Mouse (Mus musculus): ENCODE results near the gene Hadhb.
"Not testable (repeated sequence)": the region's sequence is repeated elsewhere in the genome, so short reads cannot be mapped to it uniquely, and the experiment has no call there.

Hadhb gene

DNA sequence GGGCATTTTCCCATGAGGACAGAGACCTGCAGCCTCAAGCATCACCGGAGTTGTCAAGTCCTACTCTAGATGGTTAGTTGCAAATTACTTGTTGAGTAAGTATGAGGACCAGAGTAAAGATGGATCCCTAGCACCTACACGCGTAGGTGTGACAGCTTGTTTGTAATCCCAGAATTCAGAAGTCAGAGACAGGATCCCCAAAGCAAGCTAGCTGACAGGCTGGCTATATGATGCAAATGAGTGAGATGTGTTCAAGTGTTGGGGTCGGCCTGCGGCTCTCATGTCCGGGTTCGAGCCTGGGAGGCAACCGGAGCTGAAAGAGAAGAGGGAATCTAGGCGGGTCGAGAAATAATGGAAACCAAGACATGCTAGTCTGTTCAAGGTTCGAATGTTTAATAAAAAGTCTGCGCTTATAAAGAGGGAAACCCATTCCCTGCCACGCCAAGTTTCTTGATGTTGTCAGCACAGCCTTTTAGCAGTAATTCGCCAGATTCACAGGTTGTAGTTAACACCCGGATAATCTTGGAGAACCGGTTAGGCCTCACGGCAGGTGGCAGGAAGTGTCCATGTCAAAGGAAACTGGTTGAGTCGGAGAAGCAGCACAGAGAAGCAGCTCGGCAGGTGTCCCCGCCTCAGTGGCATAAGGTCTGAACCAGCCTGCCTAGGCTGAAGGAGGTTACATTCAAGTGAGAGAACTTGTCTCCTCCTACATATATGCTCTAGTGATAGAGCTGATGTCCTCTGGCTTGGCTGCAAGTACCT lies 18.1 kb downstream of the Hadhb start:
- DNase-seq (ENCODE audit: low spot score), result peak; percentile 23

DNA sequence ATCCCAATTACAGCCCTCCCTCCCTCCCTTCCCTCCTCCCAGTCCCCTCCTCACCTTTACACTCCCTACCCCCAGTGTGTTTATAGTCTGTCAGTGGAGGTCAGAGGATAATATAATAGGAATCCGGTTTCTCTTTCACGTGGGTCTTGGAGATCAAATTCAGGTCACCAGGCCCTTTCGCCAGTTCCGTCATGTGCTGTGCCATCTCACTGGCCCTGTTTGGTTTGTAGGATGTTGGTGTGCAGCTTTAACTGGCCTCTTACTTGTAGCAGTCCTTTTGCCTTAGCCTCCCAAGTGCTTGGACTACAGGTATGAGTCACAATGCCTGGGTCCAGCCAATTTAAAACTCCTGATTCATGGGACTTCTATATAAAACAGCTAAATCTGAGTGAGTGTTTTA lies 20.8 kb downstream of the Hadhb start:
- peak; percentile 27 for DNase-seq (ENCODE audit: low spot score)

DNA sequence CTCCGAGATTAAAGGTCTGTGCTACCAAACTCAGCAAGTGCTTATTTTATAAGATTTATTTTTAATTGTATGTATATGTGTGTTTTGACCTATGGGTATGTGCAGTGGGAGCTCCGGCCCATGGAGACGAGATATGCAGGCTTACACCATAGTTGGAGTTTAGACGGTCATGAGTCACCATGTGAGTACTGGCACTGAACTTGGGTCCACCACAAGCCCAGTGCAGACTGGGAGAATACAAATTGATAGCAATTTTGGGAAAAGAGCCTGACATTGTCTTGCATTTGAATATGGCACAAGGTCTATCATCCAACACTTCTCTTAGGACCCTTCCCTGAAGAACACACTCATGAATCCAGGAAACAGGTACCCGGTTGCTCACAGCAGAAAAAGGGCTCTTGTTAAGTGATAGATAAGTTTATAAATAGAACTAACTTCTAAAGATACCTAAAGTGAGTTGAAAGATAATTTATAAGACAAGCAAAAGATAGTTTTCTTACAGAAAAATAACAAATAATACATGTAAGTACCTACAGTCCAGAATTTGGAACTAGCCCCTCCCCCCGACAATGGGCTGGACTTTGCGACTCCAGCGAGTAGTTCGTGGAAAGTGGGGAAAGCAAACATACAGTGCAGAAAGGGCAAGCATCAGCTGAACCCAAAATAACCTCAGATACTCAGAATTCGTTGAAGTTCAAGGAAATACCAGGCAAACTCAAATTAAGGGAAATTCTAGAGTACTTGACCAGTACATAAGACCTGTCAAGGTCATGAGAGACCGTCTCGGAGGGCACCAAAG lies 32.8 kb downstream of the Hadhb start:
- no peak for DNase-seq (ENCODE audit: low spot score)

DNA sequence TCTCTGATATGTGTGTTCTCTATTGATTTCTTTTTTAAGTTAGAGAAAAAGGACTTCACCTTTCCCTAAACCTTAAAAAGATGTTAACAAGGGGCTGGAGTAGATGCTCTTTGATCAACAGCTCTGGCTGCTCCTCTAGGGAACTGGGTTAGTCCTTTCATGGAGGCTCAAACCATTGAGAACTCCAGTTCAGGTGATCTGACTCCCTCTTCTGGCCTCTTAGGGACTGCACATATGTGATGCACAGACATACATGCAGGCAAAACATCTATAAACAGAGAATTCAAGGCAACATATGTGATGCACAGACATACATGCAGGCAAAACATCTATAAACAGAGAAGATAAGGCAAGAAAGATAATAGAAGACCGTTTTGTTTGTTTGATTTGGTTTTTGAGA lies 37.4 kb downstream of the Hadhb start:
- DNase-seq (ENCODE audit: low spot score), result peak; percentile 24

DNA sequence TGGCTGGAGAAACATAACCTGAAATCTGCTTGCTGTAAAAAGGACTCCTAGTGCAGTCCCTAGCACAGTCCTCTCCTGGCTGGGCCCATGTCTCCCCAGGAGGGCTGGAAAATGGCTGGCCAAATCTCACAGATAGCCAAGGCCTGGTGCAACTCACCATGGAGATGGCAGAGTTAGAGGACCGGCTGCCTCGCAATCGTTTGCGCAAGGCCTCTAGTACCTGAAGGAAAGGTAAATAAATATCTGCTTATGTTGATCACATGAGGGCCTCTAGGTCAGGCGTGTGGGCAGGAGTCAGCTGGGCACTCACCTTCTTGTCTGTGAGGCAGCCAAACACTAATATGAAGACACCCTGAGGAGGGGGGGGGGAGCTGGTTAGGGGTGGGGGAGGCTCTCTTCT lies 40.3 kb downstream of the Hadhb start:
- DNase-seq (ENCODE audit: low spot score), result no peak

DNA sequence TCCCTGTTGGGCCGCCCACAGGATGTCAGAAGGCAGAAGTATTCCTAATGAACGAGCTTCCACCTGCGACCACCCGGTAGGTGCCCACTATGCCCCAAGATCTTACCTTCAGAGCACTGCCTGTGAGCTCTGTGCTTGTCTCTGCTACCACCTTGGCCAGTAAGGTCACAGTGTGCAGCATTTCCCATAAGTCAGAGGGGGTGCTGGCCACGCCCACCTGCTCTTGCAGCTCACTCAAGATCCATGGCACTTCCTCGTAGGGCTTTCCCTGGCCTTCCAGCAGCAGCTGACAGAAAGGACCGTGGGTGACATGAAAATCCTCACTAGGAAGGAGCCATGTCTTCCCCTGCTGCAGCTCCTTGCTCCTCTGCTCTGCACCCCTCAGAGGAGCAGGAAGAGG lies 43.2 kb downstream of the Hadhb start:
- DNase-seq (ENCODE audit: low spot score), result no peak

DNA sequence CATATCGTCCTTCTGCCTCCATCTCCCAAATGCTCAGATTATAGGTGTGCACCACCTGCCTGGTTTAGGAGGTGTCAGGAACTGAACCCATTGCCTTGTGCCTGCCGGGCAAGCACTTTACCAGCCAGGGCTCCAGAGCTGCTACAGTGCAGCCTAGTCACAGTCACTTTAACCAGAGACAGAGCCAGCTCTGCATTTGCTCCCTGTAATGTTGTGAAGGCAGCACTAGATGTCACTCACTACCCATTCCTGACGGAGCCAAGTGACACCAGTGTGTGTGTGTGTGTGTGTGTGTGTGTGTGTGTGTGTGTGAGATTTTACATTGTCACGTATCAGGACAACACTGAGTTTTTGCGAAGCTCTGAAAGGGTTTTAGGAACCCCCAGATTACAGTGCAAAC lies 46.5 kb downstream of the Hadhb start:
- DNase-seq (ENCODE audit: low spot score), result peak; percentile 41

DNA sequence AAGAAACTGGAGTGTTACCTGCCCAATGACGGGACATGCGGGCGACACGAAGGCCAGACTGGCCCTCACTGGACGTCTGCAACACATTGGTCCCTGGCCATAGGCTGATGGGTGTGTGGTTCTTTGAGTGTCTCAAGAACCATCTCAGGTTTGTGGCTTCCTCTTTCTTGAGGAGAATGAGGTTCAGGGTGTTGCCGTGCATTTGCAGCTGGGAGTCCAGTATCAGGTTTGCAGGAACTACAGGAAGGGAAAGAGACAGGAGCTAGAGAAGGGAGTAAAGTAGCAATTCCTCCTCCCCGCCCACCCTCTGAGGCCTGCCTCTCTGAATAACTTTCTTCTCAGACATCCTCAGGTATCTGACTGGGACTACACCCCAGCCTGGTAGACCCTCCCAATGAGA lies 47.2 kb downstream of the Hadhb start:
- no peak for DNase-seq (ENCODE audit: low spot score)

DNA sequence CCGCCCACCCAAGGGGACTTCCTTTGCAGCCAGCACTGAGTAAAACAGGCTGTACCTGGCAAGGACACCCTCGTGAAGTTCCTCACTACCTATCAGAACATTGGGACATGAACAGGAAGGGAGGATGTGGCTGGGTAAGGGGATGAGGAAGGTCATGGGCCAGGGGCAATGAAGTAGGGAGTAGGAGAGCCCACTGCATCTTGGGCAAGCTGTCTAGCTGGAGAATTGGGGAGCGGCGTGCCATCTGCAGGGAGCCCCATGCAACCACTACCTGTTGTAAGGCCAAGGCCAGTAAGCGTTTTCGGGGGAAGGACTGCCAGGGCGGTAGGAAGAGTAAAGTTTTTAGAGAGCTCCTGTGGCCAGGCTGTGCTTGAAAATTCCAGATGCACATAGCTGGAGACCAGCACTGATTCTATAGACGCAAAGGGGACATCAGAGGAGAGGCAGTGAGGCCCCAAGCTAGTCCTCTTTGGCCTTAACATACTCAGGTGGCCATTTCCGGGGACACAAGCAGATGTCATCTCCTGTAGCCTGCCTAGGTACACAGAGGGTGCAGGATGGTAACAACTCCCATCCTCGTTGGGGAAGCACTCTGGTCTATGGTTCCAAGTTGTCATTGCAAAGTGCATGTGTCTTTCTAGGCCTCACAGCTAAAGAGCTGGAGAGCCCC lies 48.3 kb downstream of the Hadhb start:
- DNase-seq (ENCODE audit: low spot score), result no peak

DNA sequence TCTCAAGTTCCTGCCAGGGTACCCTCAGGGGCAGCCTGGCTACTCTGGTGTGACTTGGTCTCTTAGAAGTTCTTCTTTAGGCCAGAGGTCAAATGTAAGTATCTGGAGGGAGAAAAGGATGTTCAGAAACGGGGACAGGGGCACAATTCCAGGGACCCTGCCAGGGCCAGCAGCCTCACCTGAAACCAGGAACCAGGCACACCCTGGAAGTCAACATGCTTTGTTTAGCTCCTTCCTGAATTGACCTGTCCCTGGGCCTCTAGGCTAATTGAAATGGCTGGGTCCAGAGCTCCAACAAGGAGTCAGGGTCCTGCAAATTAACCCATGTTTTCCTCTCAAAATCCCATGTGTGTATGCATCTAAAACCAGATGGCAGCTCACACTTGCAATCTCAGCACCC lies 49.4 kb downstream of the Hadhb start:
- DNase-seq (ENCODE audit: low spot score), result no peak

DNA sequence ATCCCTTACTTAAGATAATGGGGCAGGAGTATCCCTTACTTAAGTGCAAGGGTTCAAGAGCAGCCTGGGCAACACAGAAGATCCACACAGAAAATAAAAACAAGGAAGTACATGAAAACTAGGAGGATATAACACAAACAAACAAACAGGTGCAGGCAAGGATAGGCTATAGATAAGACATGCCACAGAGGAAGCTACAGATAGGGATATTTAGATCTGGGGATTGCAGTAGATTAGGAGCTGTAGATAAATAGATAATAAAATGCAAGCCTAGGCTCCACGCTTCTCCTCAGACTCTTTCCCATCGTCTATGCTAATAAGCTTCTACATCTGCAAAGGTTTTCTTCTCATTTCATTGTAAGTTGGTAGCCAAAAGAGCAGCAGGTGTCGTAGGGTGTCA lies 50.0 kb downstream of the Hadhb start:
- DNase-seq (ENCODE audit: low spot score), result no peak

DNA sequence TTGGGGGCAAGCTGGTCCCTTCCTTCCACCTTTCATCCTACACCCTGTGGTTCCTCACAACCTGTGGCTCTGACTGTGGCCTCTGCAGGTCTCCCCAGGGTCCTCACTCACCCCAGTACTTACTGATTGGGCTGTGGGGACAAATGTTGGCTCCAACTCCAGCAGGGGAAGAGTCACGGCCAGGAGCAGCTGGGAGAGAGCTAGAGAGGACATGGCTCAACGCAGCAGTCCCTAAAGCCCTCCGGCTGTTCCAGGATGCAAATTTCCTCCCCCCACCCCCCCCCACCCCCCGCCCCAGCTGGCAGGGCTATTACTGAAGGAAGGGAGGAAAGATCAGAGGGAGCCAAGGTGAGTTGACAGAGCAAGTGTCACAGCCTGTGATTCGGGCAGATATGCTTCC lies 50.4 kb downstream of the Hadhb start, which contains the start of gene Adgrf3:
TSS of gene Adgrf3 (minus strand) at position 230 of the 400 bp plus-strand sequence.
- no peak for DNase-seq (ENCODE audit: low spot score)

DNA sequence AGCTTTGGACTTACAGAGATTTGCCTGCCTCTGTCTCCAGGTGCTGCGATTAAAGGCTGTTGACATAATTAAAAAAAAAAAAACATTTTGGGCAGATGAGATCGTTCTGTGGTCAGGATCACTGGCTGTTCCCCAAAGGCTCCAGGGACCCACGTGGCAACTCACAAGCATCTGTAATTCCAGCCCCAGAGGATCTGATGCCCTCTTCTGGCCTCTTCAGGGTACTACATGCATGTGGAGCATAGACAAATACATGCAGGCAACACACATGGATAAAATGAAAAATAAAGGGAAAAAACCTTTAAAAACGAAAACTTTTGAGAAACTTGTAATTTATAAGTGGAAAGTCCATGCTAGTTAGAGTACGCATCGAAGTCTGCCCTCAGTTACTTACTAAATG lies 52.2 kb downstream of the Hadhb start:
- DNase-seq (ENCODE audit: low spot score), result peak; percentile 55

DNA sequence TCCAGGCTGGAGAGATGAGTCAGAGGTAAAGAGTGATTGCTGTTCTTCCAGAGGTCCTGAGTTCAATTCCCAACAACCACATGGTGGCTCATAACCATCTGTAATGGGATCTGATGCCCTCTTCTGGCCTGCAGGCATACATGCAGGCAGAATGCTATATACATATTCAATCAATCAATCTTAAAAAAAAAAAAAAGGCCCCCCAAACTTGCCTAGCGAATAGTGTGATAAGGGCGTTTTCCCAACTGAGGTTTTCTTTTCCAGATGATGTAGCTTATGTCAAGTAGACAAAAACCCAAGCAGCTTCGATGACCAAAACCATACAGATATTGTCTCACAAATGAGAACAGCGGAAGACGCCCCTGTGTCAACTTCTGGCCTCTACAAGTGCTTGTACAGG lies 55.7 kb downstream of the Hadhb start:
- not testable (repeated sequence) for DNase-seq (ENCODE audit: low spot score)

DNA sequence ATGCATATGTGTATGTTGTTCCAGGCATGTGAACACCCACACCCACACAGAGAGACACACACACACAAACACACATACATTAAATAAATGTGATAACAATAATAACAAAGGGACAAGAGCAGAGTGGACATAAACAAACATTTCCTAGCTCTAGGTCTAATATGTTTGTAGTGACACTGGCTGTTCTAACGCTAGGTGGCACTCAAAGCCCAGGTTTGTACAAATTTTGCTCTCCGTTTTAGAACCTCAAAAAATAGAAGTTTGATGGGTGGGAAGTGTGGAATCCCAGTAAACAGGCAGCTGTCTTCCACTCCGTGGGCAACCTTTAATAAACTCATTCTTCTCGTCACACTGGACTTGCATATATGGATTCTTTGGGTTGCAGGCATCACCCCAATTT lies 59.8 kb downstream of the Hadhb start:
- DNase-seq (ENCODE audit: low spot score), result peak; percentile 78

DNA sequence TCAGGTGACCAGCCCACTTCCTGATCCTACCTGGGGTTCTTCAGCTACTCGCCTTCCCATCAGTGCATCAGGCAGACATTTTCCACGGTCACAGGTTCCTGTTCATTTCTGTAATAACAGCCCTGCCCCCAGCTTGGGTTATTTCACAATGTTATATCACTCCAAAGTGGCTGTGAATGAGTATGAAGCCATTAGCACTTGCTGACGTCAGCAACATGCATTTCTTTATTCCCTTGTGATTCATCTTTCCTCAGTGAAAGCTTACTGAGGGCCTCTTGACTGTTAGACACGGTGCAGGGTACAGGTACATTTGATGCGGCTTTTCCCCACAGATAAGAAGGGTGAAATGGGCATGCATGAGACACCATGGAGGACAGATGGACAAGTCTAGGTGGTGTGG lies 60.9 kb downstream of the Hadhb start:
- no peak for DNase-seq (ENCODE audit: low spot score)

DNA sequence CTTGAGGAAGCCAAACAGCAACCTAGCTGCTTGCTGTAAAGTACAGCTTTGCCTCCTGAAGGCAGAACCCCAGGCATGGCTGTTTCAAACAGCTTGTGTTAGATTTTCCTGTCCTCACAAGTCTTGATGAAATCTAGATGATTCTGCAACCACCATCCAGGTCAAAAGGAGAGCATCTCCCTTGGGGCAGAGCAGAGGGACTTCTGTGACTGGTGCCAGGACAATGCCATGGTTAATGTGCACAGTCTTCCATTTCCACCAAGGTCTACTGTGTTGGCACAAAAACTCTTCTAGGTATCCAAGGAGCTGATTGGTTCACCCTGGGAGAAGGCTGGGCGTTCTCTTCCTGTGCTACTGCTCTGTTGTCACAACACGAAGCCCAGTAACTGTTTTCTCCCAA lies 64.7 kb downstream of the Hadhb start:
- DNase-seq (ENCODE audit: low spot score), result no peak

DNA sequence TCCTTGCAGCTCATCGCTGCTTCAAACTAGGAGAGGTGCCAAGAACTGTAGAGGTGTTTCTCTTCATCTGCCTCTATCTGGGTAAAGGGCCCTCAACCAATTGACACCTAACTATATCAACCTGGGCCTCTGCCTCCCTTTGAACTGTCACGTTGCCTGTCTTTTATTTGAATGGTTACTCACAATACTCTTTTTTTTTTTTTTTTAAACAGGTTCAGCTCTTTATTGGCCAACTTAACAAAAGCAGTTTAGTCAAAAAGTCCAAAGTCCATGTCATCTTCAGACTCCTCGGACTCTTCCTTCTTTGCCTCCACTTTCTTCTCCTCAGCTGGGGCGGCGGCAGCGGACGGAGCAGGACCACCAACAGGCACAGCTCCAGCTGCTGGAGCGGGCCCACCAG lies 65.6 kb downstream of the Hadhb start:
- DNase-seq (ENCODE audit: low spot score), result no peak

DNA sequence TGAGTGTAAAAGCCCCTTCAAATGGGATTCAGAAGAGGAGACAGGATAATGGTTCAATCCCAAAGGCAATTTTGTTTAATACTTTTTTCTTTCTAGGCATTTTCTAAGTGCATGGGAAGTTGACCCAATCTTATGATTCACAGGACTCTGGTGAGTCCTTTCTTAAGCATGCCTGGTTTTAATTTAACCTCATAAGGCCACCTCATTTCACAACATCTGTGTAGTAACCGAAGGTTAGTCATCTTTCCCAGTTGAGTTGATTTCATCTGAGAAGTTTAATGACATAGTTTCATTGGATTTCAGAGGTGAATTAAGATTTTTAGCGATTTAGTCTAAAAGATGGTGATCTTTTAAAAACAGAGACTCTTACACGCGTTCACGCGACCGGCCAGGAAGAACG lies 67.6 kb downstream of the Hadhb start:
- DNase-seq (ENCODE audit: low spot score), result no peak

DNA sequence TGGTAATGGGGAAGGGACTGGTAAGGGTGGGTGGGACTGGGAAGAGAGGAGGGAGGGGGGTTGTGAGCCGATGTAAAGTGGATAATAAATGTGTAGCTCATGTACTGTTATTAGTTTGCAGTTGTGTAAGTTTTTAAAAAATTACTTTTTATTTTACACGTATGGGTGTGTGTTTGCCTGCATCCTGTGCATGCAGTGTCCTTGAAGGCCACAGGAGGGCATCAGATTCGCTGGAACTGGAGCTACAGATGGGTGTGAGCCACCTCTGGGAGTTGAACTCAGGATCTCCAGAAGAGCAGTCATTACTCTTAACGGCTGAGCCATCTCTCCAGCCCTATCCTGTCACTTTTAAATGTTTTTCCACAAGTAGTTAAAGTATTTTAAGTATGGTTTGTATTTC lies 75.9 kb downstream of the Hadhb start:
- DNase-seq (ENCODE audit: low spot score), result no peak

DNA sequence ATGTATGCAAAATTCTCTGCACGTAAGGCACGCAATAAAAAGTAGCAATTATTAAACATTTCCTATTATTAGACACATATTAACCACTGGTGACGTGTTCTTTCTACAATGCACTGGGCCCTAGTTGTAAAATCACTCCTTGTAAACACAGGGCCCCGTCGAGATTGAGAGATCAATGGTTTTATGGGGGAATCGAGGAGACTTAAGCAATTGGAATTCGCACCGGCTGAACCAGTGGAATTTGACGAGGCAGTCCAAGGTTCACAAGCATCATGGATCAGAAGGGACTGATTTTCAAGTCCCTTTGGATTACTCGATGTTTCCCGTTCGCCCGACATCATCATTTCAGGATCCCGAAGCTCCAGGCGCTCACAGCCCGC lies 76.8 kb downstream of the Hadhb start:
- DNase-seq (ENCODE audit: low spot score), result no peak

DNA sequence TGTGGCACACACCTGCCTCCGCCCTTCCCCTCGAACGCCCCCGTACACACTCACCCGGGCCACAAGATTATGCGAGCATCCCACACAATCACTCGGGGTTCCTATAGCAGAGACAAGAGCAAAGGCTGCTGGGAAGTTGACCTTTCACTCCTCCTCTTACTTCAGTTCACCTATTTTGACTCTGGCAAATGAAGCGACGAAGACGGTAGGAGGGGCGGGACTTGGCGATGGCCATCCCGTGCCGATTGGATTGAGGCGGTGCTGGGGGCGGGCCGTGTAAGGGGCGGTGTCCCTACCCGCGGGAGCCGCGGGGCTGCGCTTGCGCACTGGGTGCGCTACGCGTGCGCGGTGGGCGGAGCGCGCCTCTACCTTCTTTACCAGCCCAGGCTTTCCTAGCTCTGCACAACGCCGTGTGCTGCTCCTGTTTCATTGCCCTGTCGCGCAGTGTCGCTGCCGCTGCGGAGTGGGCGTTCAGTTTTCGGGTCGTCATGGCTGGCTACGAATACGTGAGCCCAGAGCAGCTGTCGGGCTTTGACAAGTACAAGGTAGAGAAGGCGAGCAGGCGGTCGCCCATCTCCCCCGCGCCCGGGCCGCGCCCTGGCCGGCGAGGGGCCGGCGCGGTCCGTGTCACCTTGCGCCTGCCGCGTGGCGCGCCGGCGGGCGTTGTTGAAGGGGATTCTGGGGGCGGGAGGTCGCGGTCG lies 77.4 kb downstream of the Hadhb start, which contains the start of gene Selenoi:
TSS of gene Selenoi (plus strand) at position 311 of the 701 bp plus-strand sequence.
- DNase-seq (ENCODE audit: low spot score), result peak; percentile 98
